Mouse (Mus musculus) embryonic fibroblast, embryonic 13.5 days (primary cell): ENCODE measurements around the gene Rad51b. TPM values are rescaled to one million over a fixed set of nuclear protein-coding genes. Genes with fewer than 3 reads are reported as not detected.

ENCODE experiments used
- H3K27ac ChIP-seq: 2 replicates; pipeline ENCODE4 v1.5.1; 2012; ENCODE audit warnings: low read length, control low read depth, inconsistent platforms; ENCODE audit not compliant: insufficient read depth
- H3K4me1 ChIP-seq: 2 replicates; pipeline ENCODE4 v1.6.1; 2011; ENCODE audit warnings: low read length; ENCODE audit not compliant: control insufficient read depth, insufficient read depth
- H3K4me3 ChIP-seq: 2 replicates; pipeline ENCODE4 v1.5.1; 2011; ENCODE audit warnings: mild to moderate bottlenecking, control low read depth, low read length; ENCODE audit not compliant: insufficient read depth
- CTCF ChIP-seq: IDR thresholded peaks from 2 replicates; pipeline ENCODE4 v1.5.1; 2011; ENCODE audit warnings: mild to moderate bottlenecking, control low read depth, low read length, moderate library complexity, borderline replicate concordance; ENCODE audit not compliant: insufficient read depth
- POLR2A ChIP-seq: IDR thresholded peaks from 2 replicates; pipeline ENCODE4 v1.6.1; 2011; ENCODE audit warnings: low read depth, mild to moderate bottlenecking, control low read depth, low read length, moderate library complexity
- polyA plus RNA-seq: library from polyadenylated mRNA; stranded (reverse); fragments of >200 nt; gene quantifications from 2 replicates; pipeline ENCODE4 v1.2.4, GENCODE M21; 2011; ENCODE audit warnings: low read depth; ENCODE audit not compliant: missing spikeins, insufficient read length

The Rad51b gene
- polyA plus RNA-seq, 1 experiment: 4.0 TPM

- Histone ChIP-seq H3K27ac (peak overlapping the region; percentile 91), H3K4me1 (peaks cover 11% of the 10 kb centered on the region)
Observed at GRCm38 (mm10) chr12:79707565-79708422, 410.7 kb downstream of the Rad51b start.

GRCm38 (mm10) chr12:79708423-79708733, 411.3 kb downstream of the Rad51b start:
- TF ChIP-seq POLR2A (no peak), CTCF (no peak)
- Histone ChIP-seq H3K4me1 (peaks cover 11% of the 10 kb centered on the region), H3K27ac (peak overlapping the region; percentile 91), H3K4me3 (no peak overlapping the region)

More at GRCm38 (mm10) chr12:79707565-79708422, 410.7 kb downstream of the Rad51b start:
- H3K4me3 ChIP-seq: no peak overlapping the region
- no peak for TF ChIP-seq POLR2A
- no peak for TF ChIP-seq CTCF

GRCm38 (mm10) chr12:79713286-79713685, 416.2 kb downstream of the Rad51b start:
- TF ChIP-seq CTCF: no peak
- no peak for TF ChIP-seq POLR2A
- Histone ChIP-seq H3K4me3 (no peak overlapping the region), H3K4me1 (peaks cover 7% of the 10 kb centered on the region; the same call in 1 of the 2 replicates), H3K27ac (no peak overlapping the region)

GRCm38 (mm10) chr12:79714484-79714883, 417.4 kb downstream of the Rad51b start:
- TF ChIP-seq POLR2A: no peak
- TF ChIP-seq CTCF: no peak
- H3K27ac ChIP-seq: no peak overlapping the region
- no peak overlapping the region for H3K4me3 ChIP-seq
- H3K4me1 ChIP-seq: no peaks in the 10 kb centered on the region

GRCm38 (mm10) chr12:79715506-79716345, 418.6 kb downstream of the Rad51b start:
- no peaks in the 10 kb centered on the region for H3K4me1 ChIP-seq
- no peak overlapping the region for H3K27ac ChIP-seq
- no peak overlapping the region for H3K4me3 ChIP-seq
- TF ChIP-seq CTCF: no peak

- H3K27ac ChIP-seq: no peak overlapping the region
- H3K4me1 ChIP-seq: no peaks in the 10 kb centered on the region
- TF ChIP-seq POLR2A (no peak), CTCF (no peak)
- no peak overlapping the region for H3K4me3 ChIP-seq
Observed at GRCm38 (mm10) chr12:79719091-79719846, 422.2 kb downstream of the Rad51b start.

- TF ChIP-seq CTCF (no peak), POLR2A (no peak)
- Histone ChIP-seq H3K27ac (no peak overlapping the region), H3K4me1 (no peaks in the 10 kb centered on the region), H3K4me3 (no peak overlapping the region)
Observed at GRCm38 (mm10) chr12:79719847-79720201, 422.7 kb downstream of the Rad51b start.

GRCm38 (mm10) chr12:79724875-79725274, 427.8 kb downstream of the Rad51b start:
- H3K4me1 ChIP-seq: peaks cover 3% of the 10 kb centered on the region; the same call in 1 of the 2 replicates
- H3K27ac ChIP-seq: no peak overlapping the region
- TF ChIP-seq CTCF (no peak), POLR2A (no peak)
- H3K4me3 ChIP-seq: no peak overlapping the region

- no peak overlapping the region for H3K27ac ChIP-seq
- no peak for TF ChIP-seq CTCF
- no peak for TF ChIP-seq POLR2A
- no peak overlapping the region for H3K4me3 ChIP-seq
- H3K4me1 ChIP-seq: peaks cover 3% of the 10 kb centered on the region; the same call in 1 of the 2 replicates
Observed at GRCm38 (mm10) chr12:79725711-79726110, 428.6 kb downstream of the Rad51b start.

GRCm38 (mm10) chr12:79726116-79726515, 429.0 kb downstream of the Rad51b start:
- H3K4me1 ChIP-seq: peaks cover 3% of the 10 kb centered on the region; the same call in 1 of the 2 replicates
- TF ChIP-seq POLR2A (no peak), CTCF (no peak)

More at GRCm38 (mm10) chr12:79726116-79726515, 429.0 kb downstream of the Rad51b start:
- Histone ChIP-seq H3K27ac (no peak overlapping the region; the same call in 1 of the 2 replicates), H3K4me3 (no peak overlapping the region)
